Mouse (Mus musculus) G1E (cell line): ENCODE data around the gene Ckap5.

Experiments
- CTCF ChIP-seq: IDR thresholded peaks from 2 replicates; pipeline ENCODE4 v1.5.1; 2012; ENCODE audit warnings: low read depth, low read length, inconsistent platforms, mixed read lengths
- GATA1 ChIP-seq: IDR thresholded peaks from 2 replicates; pipeline ENCODE4 v1.6.1; 2012; ENCODE audit warnings: borderline replicate concordance, low read length, inconsistent platforms, mixed read lengths
- GATA2 ChIP-seq: IDR thresholded peaks from 2 replicates; pipeline ENCODE4 v1.6.1; 2012; ENCODE audit warnings: low read depth, low read length, inconsistent platforms, borderline replicate concordance
- POLR2AphosphoS5 ChIP-seq: IDR thresholded peaks from 2 replicates; pipeline ENCODE4 v1.6.1; 2012; ENCODE audit warnings: low read depth, low read length, inconsistent platforms; ENCODE audit not compliant: insufficient replicate concordance
- TAL1 ChIP-seq: conservative IDR thresholded peaks from 2 replicates; pipeline ENCODE4 v1.6.1; 2012; ENCODE audit warnings: low read depth, low read length, inconsistent platforms, mixed read lengths

- TF ChIP-seq CTCF: no peak
- no peak for TF ChIP-seq GATA1
- TF ChIP-seq POLR2AphosphoS5: no peak
- no peak for TF ChIP-seq TAL1
- TF ChIP-seq GATA2: no peak
Measured at GRCm38 (mm10) chr2:91651458-91652258, 125.1 kb downstream of the Ckap5 start.
